Mouse (Mus musculus): ENCODE data around the gene Mad2l1bp.

DNA sequence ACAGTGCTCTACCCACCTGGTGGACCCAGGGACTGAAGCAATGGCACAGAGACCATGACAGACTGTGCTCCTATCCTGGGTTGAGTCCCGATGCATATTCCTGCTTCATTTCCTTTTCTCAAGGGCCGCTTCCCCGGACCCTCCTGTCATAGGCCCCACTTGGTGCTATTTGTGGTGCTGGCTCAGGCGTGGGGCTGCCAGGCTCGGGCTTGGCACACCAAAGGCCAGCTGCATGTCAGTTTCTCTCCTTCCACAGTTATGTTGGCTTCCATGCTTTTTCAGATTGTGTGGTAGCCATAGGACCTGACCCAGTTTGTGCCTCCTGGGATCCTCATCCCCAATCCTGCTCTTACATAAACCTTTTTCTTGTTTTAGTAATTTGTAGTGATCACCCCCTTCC, 15.4 kb upstream of the Mad2l1bp start:
- no peak for TF ChIP-seq POLR2A (IDR thresholded peaks at IDR 0.05; ENCODE audit: borderline replicate concordance, insufficient read depth, low read length)
- TF ChIP-seq CTCF (IDR thresholded peaks at IDR 0.05; ENCODE audit: borderline replicate concordance, insufficient read depth, low read depth, low read length), result no peak

All from cerebellum, adult 2 months (tissue).